Mouse (Mus musculus): ENCODE results near the gene Lpin1. TPM values are rescaled to one million over a fixed set of nuclear protein-coding genes. Genes with fewer than 3 reads are reported as not detected.

Gene Lpin1
- polyA plus RNA-seq, 1 experiment from 2014 or later = 7.1 TPM

DNA sequence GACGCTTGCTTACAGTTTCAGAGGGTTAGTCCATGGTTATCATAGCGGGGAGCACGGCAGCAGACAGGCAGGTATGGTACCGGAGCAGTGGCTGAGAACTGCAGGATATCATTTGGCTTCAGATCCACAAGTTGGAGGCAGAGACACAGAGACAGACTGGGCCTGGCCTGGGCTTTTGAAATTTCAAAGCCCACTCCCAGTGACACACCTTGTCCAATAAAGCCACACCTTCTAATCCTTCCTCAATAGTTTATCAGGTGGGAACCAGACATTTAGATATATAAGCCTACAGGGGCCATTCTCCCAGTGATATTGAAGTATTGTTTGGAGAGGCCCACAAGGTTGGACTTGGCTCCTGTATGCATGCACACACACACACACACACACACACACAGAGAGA, 8.5 kb downstream of the Lpin1 start:
- H3K27me3 ChIP-seq (ENCODE audit: control insufficient read depth, insufficient read depth, low read length) = no peaks in the 10 kb centered on the region
- H3K4me3 ChIP-seq (ENCODE audit: low read depth, low read length) = no peak overlapping the region
- no peak overlapping the region for H3K4me2 ChIP-seq (ENCODE audit: low read depth, severe bottlenecking)
- 94% methylated on average over 4 of the region's 4 CpGs for WGBS
- no peaks in the 10 kb centered on the region for H3K4me1 ChIP-seq (ENCODE audit: control insufficient read depth, insufficient read depth, low read length)
- H3K9me3 ChIP-seq (ENCODE audit: control insufficient read depth, low read length) = no peaks in the 10 kb centered on the region
- no peak for DNase-seq (ENCODE audit: low spot score)
- H3K9ac ChIP-seq (ENCODE audit: low read length) = no peak overlapping the region
- ATAC-seq (ENCODE audit: insufficient number of reproducible peaks, low FRiP score, low TSS enrichment, low read depth) = no peak
- H3K36me3 ChIP-seq (ENCODE audit: control insufficient read depth, insufficient read depth, low read length) = no peaks in the 10 kb centered on the region
- H3K27ac ChIP-seq (replicated peaks; ENCODE audit: low read depth, low read length) = no peak overlapping the region

- H3K4me2 ChIP-seq (ENCODE audit: low read depth, severe bottlenecking) = no peak overlapping the region
- no peak overlapping the region for H3K27ac ChIP-seq (replicated peaks; ENCODE audit: low read depth, low read length)
- no peaks in the 10 kb centered on the region for H3K9me3 ChIP-seq (ENCODE audit: control insufficient read depth, low read length)
- no peak overlapping the region for H3K9ac ChIP-seq (ENCODE audit: low read length)
- H3K27me3 ChIP-seq (ENCODE audit: control insufficient read depth, insufficient read depth, low read length) = no peaks in the 10 kb centered on the region
- H3K4me3 ChIP-seq (ENCODE audit: low read depth, low read length) = no peak overlapping the region
- WGBS = 30% methylated on average over 1 of the region's 1 CpGs
- H3K36me3 ChIP-seq (ENCODE audit: control insufficient read depth, insufficient read depth, low read length) = no peaks in the 10 kb centered on the region
- DNase-seq (ENCODE audit: low spot score) (no peak), ATAC-seq (ENCODE audit: insufficient number of reproducible peaks, low FRiP score, low TSS enrichment, low read depth) (no peak)
- H3K4me1 ChIP-seq (ENCODE audit: control insufficient read depth, insufficient read depth, low read length) = no peaks in the 10 kb centered on the region
Measured at GRCm38 (mm10) chr12:16600374-16600773, 10.4 kb downstream of the Lpin1 start.

- H3K36me3 ChIP-seq (ENCODE audit: control insufficient read depth, insufficient read depth, low read length) = no peaks in the 10 kb centered on the region
- 84% methylated on average over 3 of the region's 3 CpGs for WGBS
Measured at GRCm38 (mm10) chr12:16599359-16599758, 11.4 kb downstream of the Lpin1 start.

GRCm38 (mm10) chr12:16593761-16594160, 17.0 kb downstream of the Lpin1 start:
- Histone ChIP-seq H3K36me3 (ENCODE audit: control insufficient read depth, insufficient read depth, low read length) (no peaks in the 10 kb centered on the region), H3K9me3 (ENCODE audit: control insufficient read depth, low read length) (no peaks in the 10 kb centered on the region), H3K4me1 (ENCODE audit: control insufficient read depth, insufficient read depth, low read length) (peaks cover 15% of the 10 kb centered on the region), H3K27ac (replicated peaks; ENCODE audit: low read depth, low read length) (no peak overlapping the region), H3K27me3 (ENCODE audit: control insufficient read depth, insufficient read depth, low read length) (no peaks in the 10 kb centered on the region), H3K9ac (ENCODE audit: low read length) (no peak overlapping the region), H3K4me3 (ENCODE audit: low read depth, low read length) (no peak overlapping the region), H3K4me2 (ENCODE audit: low read depth, severe bottlenecking) (no peak overlapping the region)
- 94% methylated on average over 7 of the region's 7 CpGs for WGBS
- ATAC-seq (ENCODE audit: insufficient number of reproducible peaks, low FRiP score, low TSS enrichment, low read depth) (no peak), DNase-seq (ENCODE audit: low spot score) (no peak)

More at GRCm38 (mm10) chr12:16599359-16599758, 11.4 kb downstream of the Lpin1 start:
- Histone ChIP-seq H3K4me3 (ENCODE audit: low read depth, low read length) (no peak overlapping the region), H3K9me3 (ENCODE audit: control insufficient read depth, low read length) (no peaks in the 10 kb centered on the region), H3K9ac (ENCODE audit: low read length) (no peak overlapping the region), H3K27ac (replicated peaks; ENCODE audit: low read depth, low read length) (no peak overlapping the region), H3K4me2 (ENCODE audit: low read depth, severe bottlenecking) (no peak overlapping the region), H3K4me1 (ENCODE audit: control insufficient read depth, insufficient read depth, low read length) (no peaks in the 10 kb centered on the region), H3K27me3 (ENCODE audit: control insufficient read depth, insufficient read depth, low read length) (no peaks in the 10 kb centered on the region)
- ATAC-seq (ENCODE audit: insufficient number of reproducible peaks, low FRiP score, low TSS enrichment, low read depth) = no peak
- DNase-seq (ENCODE audit: low spot score) = no peak

DNA sequence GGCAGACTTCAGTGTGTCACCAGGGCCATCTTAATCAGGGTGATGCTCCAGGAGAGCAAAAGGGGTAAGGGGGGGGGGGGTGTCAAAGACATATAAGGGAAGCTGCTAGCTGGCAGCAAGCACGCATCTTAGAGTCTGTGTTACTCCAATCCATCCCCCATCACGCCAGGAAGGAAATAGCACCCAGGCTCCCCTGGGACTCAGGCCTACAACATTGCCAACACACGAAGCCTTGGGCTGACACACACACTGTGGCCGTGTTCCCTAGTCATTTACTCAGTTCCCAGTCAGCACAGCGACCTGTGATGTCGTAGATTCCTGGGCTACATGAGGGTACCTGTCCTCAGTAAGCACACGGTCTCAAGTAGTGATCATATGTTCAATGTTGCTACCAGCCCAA, 17.8 kb downstream of the Lpin1 start:
- no peak overlapping the region for H3K4me2 ChIP-seq (ENCODE audit: low read depth, severe bottlenecking)
- H3K4me1 ChIP-seq (ENCODE audit: control insufficient read depth, insufficient read depth, low read length) = peaks cover 17% of the 10 kb centered on the region
- H3K4me3 ChIP-seq (ENCODE audit: low read depth, low read length) = no peak overlapping the region
- ATAC-seq (ENCODE audit: insufficient number of reproducible peaks, low FRiP score, low TSS enrichment, low read depth) (no peak), DNase-seq (ENCODE audit: low spot score) (no peak)
- WGBS = 80% methylated on average over 7 of the region's 7 CpGs
- H3K27me3 ChIP-seq (ENCODE audit: control insufficient read depth, insufficient read depth, low read length) = no peaks in the 10 kb centered on the region
- H3K36me3 ChIP-seq (ENCODE audit: control insufficient read depth, insufficient read depth, low read length) = no peaks in the 10 kb centered on the region
- H3K27ac ChIP-seq (replicated peaks; ENCODE audit: low read depth, low read length) = no peak overlapping the region
- no peak overlapping the region for H3K9ac ChIP-seq (ENCODE audit: low read length)
- no peaks in the 10 kb centered on the region for H3K9me3 ChIP-seq (ENCODE audit: control insufficient read depth, low read length)

- H3K36me3 ChIP-seq (ENCODE audit: control insufficient read depth, insufficient read depth, low read length) = no peaks in the 10 kb centered on the region
- H3K4me2 ChIP-seq (ENCODE audit: low read depth, severe bottlenecking) = no peak overlapping the region
- no peak for DNase-seq (ENCODE audit: low spot score)
- H3K27me3 ChIP-seq (ENCODE audit: control insufficient read depth, insufficient read depth, low read length) = no peaks in the 10 kb centered on the region
- H3K27ac ChIP-seq (replicated peaks; ENCODE audit: low read depth, low read length) = no peak overlapping the region
- no peak for ATAC-seq (ENCODE audit: insufficient number of reproducible peaks, low FRiP score, low TSS enrichment, low read depth)
- H3K4me1 ChIP-seq (ENCODE audit: control insufficient read depth, insufficient read depth, low read length) = peaks cover 17% of the 10 kb centered on the region
- 64% methylated on average over 5 of the region's 5 CpGs for WGBS
- H3K9ac ChIP-seq (ENCODE audit: low read length) = 0 out of 2 replicates have a peak overlapping the region, but pooled peaks have one; percentile 2
- H3K4me3 ChIP-seq (ENCODE audit: low read depth, low read length) = no peak overlapping the region
- H3K9me3 ChIP-seq (ENCODE audit: control insufficient read depth, low read length) = no peaks in the 10 kb centered on the region
Measured at GRCm38 (mm10) chr12:16592451-16592850, 18.3 kb downstream of the Lpin1 start.

- H3K27ac ChIP-seq (replicated peaks; ENCODE audit: low read depth, low read length) = no peak overlapping the region
- DNase-seq (ENCODE audit: low spot score) = peak; percentile 94
- 7% methylated on average over 15 of the region's 15 CpGs for WGBS
- no peaks in the 10 kb centered on the region for H3K27me3 ChIP-seq (ENCODE audit: control insufficient read depth, insufficient read depth, low read length)
- no peaks in the 10 kb centered on the region for H3K9me3 ChIP-seq (ENCODE audit: control insufficient read depth, low read length)
- peak overlapping the region; percentile 46 for H3K4me2 ChIP-seq (ENCODE audit: low read depth, severe bottlenecking)
- no peaks in the 10 kb centered on the region for H3K36me3 ChIP-seq (ENCODE audit: control insufficient read depth, insufficient read depth, low read length)
- H3K4me1 ChIP-seq (ENCODE audit: control insufficient read depth, insufficient read depth, low read length) = peaks cover 17% of the 10 kb centered on the region
- peak; percentile 87 for ATAC-seq (ENCODE audit: insufficient number of reproducible peaks, low FRiP score, low TSS enrichment, low read depth)
- no peak overlapping the region for H3K4me3 ChIP-seq (ENCODE audit: low read depth, low read length)
- no peak overlapping the region for H3K9ac ChIP-seq (ENCODE audit: low read length)
Measured at GRCm38 (mm10) chr12:16591453-16592200, 19.1 kb downstream of the Lpin1 start.

DNA sequence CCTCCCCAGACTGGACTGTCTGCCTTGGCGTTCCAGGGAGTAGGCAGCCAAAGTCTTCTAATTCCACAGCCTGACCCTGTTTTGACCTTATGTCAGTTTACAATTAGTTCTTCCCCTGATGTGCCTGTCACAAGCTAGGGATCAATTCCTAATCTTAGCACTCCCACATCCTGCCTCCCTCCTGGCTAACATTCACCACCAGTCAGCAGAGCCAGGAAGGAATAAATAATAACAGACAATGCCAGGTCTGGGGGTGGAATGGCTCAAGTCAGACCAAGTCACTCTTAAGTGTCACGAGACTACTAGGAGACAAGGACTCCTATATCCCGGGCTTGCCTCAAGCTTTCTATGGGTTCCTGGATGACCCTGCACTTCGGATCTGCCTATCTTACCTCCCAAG, 20.8 kb downstream of the Lpin1 start:
- H3K27me3 ChIP-seq (ENCODE audit: control insufficient read depth, insufficient read depth, low read length) = no peaks in the 10 kb centered on the region
- no peaks in the 10 kb centered on the region for H3K36me3 ChIP-seq (ENCODE audit: control insufficient read depth, insufficient read depth, low read length)
- H3K4me1 ChIP-seq (ENCODE audit: control insufficient read depth, insufficient read depth, low read length) = peaks cover 17% of the 10 kb centered on the region
- DNase-seq (ENCODE audit: low spot score) = peak; percentile 28
- H3K9ac ChIP-seq (ENCODE audit: low read length) = no peak overlapping the region
- no peak overlapping the region for H3K27ac ChIP-seq (replicated peaks; ENCODE audit: low read depth, low read length)
- no peak overlapping the region; the same call in 1 of the 2 replicates for H3K4me2 ChIP-seq (ENCODE audit: low read depth, severe bottlenecking)
- 0 out of 2 replicates have a peak overlapping the region, but pooled peaks have one; percentile 64 for H3K4me3 ChIP-seq (ENCODE audit: low read depth, low read length)
- no peaks in the 10 kb centered on the region for H3K9me3 ChIP-seq (ENCODE audit: control insufficient read depth, low read length)
- ATAC-seq (ENCODE audit: insufficient number of reproducible peaks, low FRiP score, low TSS enrichment, low read depth) = no peak
- WGBS = 17% methylated on average over 4 of the region's 4 CpGs
